Mouse (Mus musculus) kidney, embryonic 14.5 days (tissue): ENCODE results near the gene Atat1. TPM values are rescaled to one million over a fixed set of nuclear protein-coding genes. Genes with fewer than 3 reads are reported as not detected.

Source experiments
- ATAC-seq: fragments of 200-750 bp; cut with Nextera tagmentation; 2 replicates; pipeline ENCODE4 v1.8.0; 2017; ENCODE audit warnings: moderate number of reproducible peaks, mild to moderate bottlenecking, moderate TSS enrichment, moderate library complexity; ENCODE audit not compliant: low FRiP score, low TSS enrichment
- H3K27ac ChIP-seq: fragments of 300-500 bp; sonication (generic); 2 replicates; pipeline ENCODE4 v1.5.1; 2014; ENCODE audit warnings: low read depth, mild to moderate bottlenecking, low read length, moderate library complexity, mixed read lengths
- H3K27me3 ChIP-seq: fragments of 300-500 bp; sonication (generic); 2 replicates; pipeline ENCODE4 v1.6.1; 2014; ENCODE audit warnings: mild to moderate bottlenecking, low read length; ENCODE audit not compliant: control insufficient read depth, insufficient read depth
- H3K36me3 ChIP-seq: fragments of 300-500 bp; sonication (generic); 2 replicates; pipeline ENCODE4 v1.6.1; 2014; ENCODE audit warnings: low read length, mixed read lengths; ENCODE audit not compliant: control insufficient read depth, insufficient read depth
- H3K4me1 ChIP-seq: fragments of 300-500 bp; sonication (generic); 2 replicates; pipeline ENCODE4 v1.6.1; 2014; ENCODE audit warnings: low read length, mixed read lengths; ENCODE audit not compliant: control insufficient read depth, insufficient read depth
- H3K4me2 ChIP-seq: fragments of 300-500 bp; sonication (generic); replicated peaks from 2 replicates; pipeline ENCODE4 v1.6.1; 2014; ENCODE audit warnings: low read depth, mild to moderate bottlenecking, low read length
- H3K4me3 ChIP-seq: fragments of 300-500 bp; sonication (generic); 2 replicates; pipeline ENCODE4 v1.5.1; 2014; ENCODE audit warnings: mild to moderate bottlenecking, low read length
- H3K9ac ChIP-seq: fragments of 300-500 bp; sonication (generic); 2 replicates; pipeline ENCODE4 v1.6.1; 2014; ENCODE audit warnings: low read depth, mild to moderate bottlenecking, low read length, moderate library complexity
- H3K9me3 ChIP-seq: fragments of 300-500 bp; sonication (generic); 2 replicates; pipeline ENCODE4 v1.6.1; 2016; ENCODE audit warnings: low read length; ENCODE audit not compliant: control insufficient read depth
- WGBS: fragments of 180-500 bp; shearing (Covaris S2); extraction: QIAGEN DNeasy Blood & Tissue Kit; methylation state at CpG from one replicate; pipeline ENCODE4 v1.1.7; 2014; 5-methylcytosine and 5-hydroxymethylcytosine counted together
- polyA plus RNA-seq: library from polyadenylated mRNA; unstranded; fragments of >200 nt; fragmentation: Nextera tagmentation; extraction: Ambion mirVana; gene quantifications from 2 replicates; pipeline ENCODE4 v1.2.1, GENCODE M21; 2014

Atat1 gene
- polyA plus RNA-seq, 1 experiment from 2014 or later: 92.2 TPM

- H3K27ac ChIP-seq: peak overlapping the region; percentile 74; the same call in 1 of the 2 replicates
- ATAC-seq: no peak
- H3K4me1 ChIP-seq: peaks cover 33% of the 10 kb centered on the region
- no peaks in the 10 kb centered on the region for H3K27me3 ChIP-seq
- H3K9me3 ChIP-seq: no peaks in the 10 kb centered on the region
- WGBS: 57% methylated on average over 9 of the region's 9 CpGs
- H3K4me2 ChIP-seq: peak overlapping the region; percentile 58
- peak overlapping the region; percentile 54 for H3K4me3 ChIP-seq
- peaks cover 23% of the 10 kb centered on the region; the same call in 1 of the 2 replicates for H3K36me3 ChIP-seq
- 0 out of 2 replicates have a peak overlapping the region, but pooled peaks have one; percentile 8 for H3K9ac ChIP-seq
Observed at GRCm38 (mm10) chr17:35870151-35870883, 39.6 kb downstream of the Atat1 start.

- Histone ChIP-seq H3K36me3 (peaks cover 14% of the 10 kb centered on the region; the same call in 1 of the 2 replicates), H3K4me2 (peak overlapping the region; percentile 58), H3K27ac (peak overlapping the region; percentile 74), H3K4me3 (peak overlapping the region; percentile 54), H3K4me1 (peaks cover 39% of the 10 kb centered on the region), H3K9me3 (no peaks in the 10 kb centered on the region), H3K27me3 (no peaks in the 10 kb centered on the region), H3K9ac (peak overlapping the region; percentile 60)
- ATAC-seq: no peak
- WGBS: 1% methylated on average over 7 of the region's 7 CpGs
Observed at GRCm38 (mm10) chr17:35869346-35870067, 40.4 kb downstream of the Atat1 start.

GRCm38 (mm10) chr17:35868961-35869345 lies 40.9 kb downstream of the Atat1 start:
- H3K9me3 ChIP-seq: no peaks in the 10 kb centered on the region
- H3K9ac ChIP-seq: peak overlapping the region; percentile 60
- H3K27me3 ChIP-seq: no peaks in the 10 kb centered on the region
- peaks cover 41% of the 10 kb centered on the region for H3K4me1 ChIP-seq
- peaks cover 10% of the 10 kb centered on the region; the same call in 1 of the 2 replicates for H3K36me3 ChIP-seq
- peak overlapping the region; percentile 74; the same call in 1 of the 2 replicates for H3K27ac ChIP-seq
- WGBS: 5% methylated on average over 7 of the region's 7 CpGs
- peak overlapping the region; percentile 58 for H3K4me2 ChIP-seq
- H3K4me3 ChIP-seq: peak overlapping the region; percentile 54
- ATAC-seq: no peak

- no peak for ATAC-seq
- peak overlapping the region; percentile 54 for H3K4me3 ChIP-seq
- no peaks in the 10 kb centered on the region for H3K9me3 ChIP-seq
- peaks cover 9% of the 10 kb centered on the region; the same call in 1 of the 2 replicates for H3K36me3 ChIP-seq
- peak overlapping the region; percentile 60 for H3K9ac ChIP-seq
- H3K4me2 ChIP-seq: peak overlapping the region; percentile 58
- H3K27ac ChIP-seq: peak overlapping the region; percentile 91; the same call in 1 of the 2 replicates
- peaks cover 41% of the 10 kb centered on the region for H3K4me1 ChIP-seq
- H3K27me3 ChIP-seq: no peaks in the 10 kb centered on the region
- 24% methylated on average over 14 of the region's 17 CpGs for WGBS
Observed at GRCm38 (mm10) chr17:35868165-35868820, 41.6 kb downstream of the Atat1 start.

- ATAC-seq: no peak
- no peaks in the 10 kb centered on the region for H3K27me3 ChIP-seq
- peak overlapping the region; percentile 58 for H3K4me2 ChIP-seq
- peak overlapping the region; percentile 54 for H3K4me3 ChIP-seq
- 11% methylated on average over 26 of the region's 26 CpGs for WGBS
- peak overlapping the region; percentile 60 for H3K9ac ChIP-seq
- H3K36me3 ChIP-seq: 0 out of 2 replicates have a peak, but pooled peaks cover 3% of the 10 kb centered on the region
- peaks cover 41% of the 10 kb centered on the region for H3K4me1 ChIP-seq
- H3K27ac ChIP-seq: peak overlapping the region; percentile 91
- H3K9me3 ChIP-seq: no peaks in the 10 kb centered on the region
Observed at GRCm38 (mm10) chr17:35866911-35867890, 42.7 kb downstream of the Atat1 start.

GRCm38 (mm10) chr17:35866281-35866831 lies 43.5 kb downstream of the Atat1 start:
- Histone ChIP-seq H3K9me3 (no peaks in the 10 kb centered on the region), H3K4me2 (peak overlapping the region; percentile 58), H3K27ac (peak overlapping the region; percentile 91), H3K4me1 (peaks cover 41% of the 10 kb centered on the region), H3K36me3 (0 out of 2 replicates have a peak, but pooled peaks cover 3% of the 10 kb centered on the region), H3K9ac (peak overlapping the region; percentile 60), H3K27me3 (no peaks in the 10 kb centered on the region), H3K4me3 (peak overlapping the region; percentile 54)
- ATAC-seq: peak; percentile 50
- under 1% methylated on average over 35 of the region's 38 CpGs for WGBS

- ATAC-seq: peak; percentile 65
- H3K4me1 ChIP-seq: peaks cover 44% of the 10 kb centered on the region
Observed at GRCm38 (mm10) chr17:35865481-35866280, 44.2 kb downstream of the Atat1 start, which contains the start of gene Ppp1r18. Gene Ppp1r18 (plus strand): TSS chr17:35865593.

More at GRCm38 (mm10) chr17:35865481-35866280, 44.2 kb downstream of the Atat1 start, which contains the start of gene Ppp1r18:
- Histone ChIP-seq H3K4me3 (peak within 1 kb of the TSS; percentile 54), H3K9ac (peak within 1 kb of the TSS; percentile 60), H3K36me3 (no peaks in the 10 kb centered on the region), H3K4me2 (peak within 1 kb of the TSS; percentile 58), H3K27me3 (no peaks in the 10 kb centered on the region), H3K27ac (peak within 1 kb of the TSS; percentile 91), H3K9me3 (no peaks in the 10 kb centered on the region)
- 1% methylated on average over 46 of the region's 48 CpGs for WGBS
